Mouse (Mus musculus): ENCODE results near the gene Pten. TPM values are rescaled to one million over a fixed set of nuclear protein-coding genes. Genes with fewer than 3 reads are reported as not detected.

Gene Pten
- polyA plus RNA-seq, 1 experiment from 2014 or later, result 15.5 TPM

Other genes with a start within 250 kb of the Pten start
- gene Papss2, start 161.7 kb upstream of the Pten start, polyA plus RNA-seq (2014; fragmentation: Nextera tagmentation; extraction: Ambion mirVana), result 26.6 and 28.1 TPM in 2 replicates
- gene Atad1, start 17.7 kb upstream of the Pten start, polyA plus RNA-seq (2014; fragmentation: Nextera tagmentation; extraction: Ambion mirVana), result 64.1 and 66.5 TPM in 2 replicates

Measured in embryonic facial prominence, embryonic 14.5 days (tissue).